Mouse (Mus musculus) erythroblast, adult 5-6 weeks (primary cell): ENCODE measurements around the gene Pgpep1l. TPM values are rescaled to one million over a fixed set of nuclear protein-coding genes. Genes with fewer than 3 reads are reported as not detected.

Experiments
- ATAC-seq: replicated peaks from 2 replicates; pipeline ENCODE4 v1.8.0; 2016; ENCODE audit warnings: moderate number of reproducible peaks, mild to moderate bottlenecking, moderate TSS enrichment, inconsistent platforms; ENCODE audit not compliant: poor library complexity, low FRiP score, severe bottlenecking
- total RNA-seq, 2 experiments: library from RNA; stranded (forward) in 1 of 2; stranded (reverse) in 1 of 2; fragments of 150-400 nt in 1 of 2; fragments of 200-764, 138-1000 nt in 1 of 2; gene quantifications; 2 replicates each; pipeline versions ENCODE4 v1.2.3 to v1.2.4; 2015 to 2017; ENCODE audit warnings: low replicate concordance in 2 of 2

The Pgpep1l gene
- total RNA-seq, 2 experiments from 2014 or later: not detected

- ATAC-seq: no peak
Observed at GRCm38 (mm10) chr7:68264531-68264930, 498 bp upstream of the Pgpep1l start.

GRCm38 (mm10) chr7:68263346-68264027 lies 546 bp downstream of the Pgpep1l start:
- no peak for ATAC-seq

- no peak for ATAC-seq
Observed at GRCm38 (mm10) chr7:68262612-68263200, 1.3 kb downstream of the Pgpep1l start.

- no peak for ATAC-seq
Observed at GRCm38 (mm10) chr7:68259523-68260081, 4.4 kb downstream of the Pgpep1l start.

- no peak for ATAC-seq
Observed at GRCm38 (mm10) chr7:68258326-68259150, 5.5 kb downstream of the Pgpep1l start.

GRCm38 (mm10) chr7:68257767-68258166 lies 6.3 kb downstream of the Pgpep1l start:
- ATAC-seq: no peak

GRCm38 (mm10) chr7:68250902-68251301 lies 13.1 kb downstream of the Pgpep1l start:
- ATAC-seq: no peak

- no peak for ATAC-seq
Observed at GRCm38 (mm10) chr7:68250411-68250810, 13.6 kb downstream of the Pgpep1l start.

GRCm38 (mm10) chr7:68246249-68246648 lies 17.8 kb downstream of the Pgpep1l start:
- no peak for ATAC-seq

GRCm38 (mm10) chr7:68245681-68246080 lies 18.4 kb downstream of the Pgpep1l start:
- no peak for ATAC-seq

GRCm38 (mm10) chr7:68241205-68241604 lies 22.8 kb downstream of the Pgpep1l start:
- ATAC-seq: no peak

GRCm38 (mm10) chr7:68239220-68239827 lies 24.7 kb downstream of the Pgpep1l start:
- ATAC-seq: no peak

- no peak for ATAC-seq
Observed at GRCm38 (mm10) chr7:68236817-68237216, 27.2 kb downstream of the Pgpep1l start.

- no peak for ATAC-seq
Observed at GRCm38 (mm10) chr7:68233619-68234223, 30.3 kb downstream of the Pgpep1l start.

- ATAC-seq: no peak
Observed at GRCm38 (mm10) chr7:68232521-68232920, 31.5 kb downstream of the Pgpep1l start.

- no peak for ATAC-seq
Observed at GRCm38 (mm10) chr7:68230831-68231230, 33.2 kb downstream of the Pgpep1l start.

GRCm38 (mm10) chr7:68228491-68228890 lies 35.5 kb downstream of the Pgpep1l start:
- ATAC-seq: no peak

GRCm38 (mm10) chr7:68227621-68228020 lies 36.4 kb downstream of the Pgpep1l start:
- ATAC-seq: no peak

GRCm38 (mm10) chr7:68227021-68227420 lies 37.0 kb downstream of the Pgpep1l start:
- ATAC-seq: no peak
